Mouse (Mus musculus) ES-E14 (cell line): ENCODE measurements around the gene Ankrd53. TPM values are rescaled to one million over a fixed set of nuclear protein-coding genes. Genes with fewer than 3 reads are reported as not detected.

Experiments used
- DNase-seq: peaks from one replicate; pipeline ENCODE4 v3.0.0-alpha.2; 2013; ENCODE audit warnings: low read depth, low spot score
- H3K27ac ChIP-seq: 2 replicates; pipeline ENCODE4 v1.5.1; 2012; ENCODE audit warnings: low read depth, mild to moderate bottlenecking, low read length, moderate library complexity, mixed read lengths; ENCODE audit not compliant: poor library complexity, insufficient read depth, severe bottlenecking
- H3K36me3 ChIP-seq: 2 replicates; pipeline ENCODE4 v1.6.1; 2012; ENCODE audit warnings: mild to moderate bottlenecking, low read length, moderate library complexity, mixed read lengths; ENCODE audit not compliant: control insufficient read depth, poor library complexity, insufficient read depth, severe bottlenecking
- H3K4me1 ChIP-seq, 2 experiments: fragments of 150-350 bp in 1 of 2; sonication (generic) in 1 of 2; 2 replicates each; pipeline ENCODE4 v1.6.1; 2012; ENCODE audit warnings: low read length in 2 of 2, mild to moderate bottlenecking in 1 of 2, mixed read lengths in 1 of 2; ENCODE audit not compliant: control insufficient read depth in 2 of 2, insufficient read depth in 2 of 2, poor library complexity in 1 of 2
- H3K4me3 ChIP-seq, 2 experiments: fragments of 150-350 bp in 1 of 2; sonication (generic) in 1 of 2; 2 replicates each; pipeline ENCODE4 v1.5.1; 2012; ENCODE audit warnings: low read length in 2 of 2, low read depth in 1 of 2, mild to moderate bottlenecking in 1 of 2, mixed read lengths in 1 of 2; ENCODE audit not compliant: insufficient read depth in 1 of 2, poor library complexity in 1 of 2, severe bottlenecking in 1 of 2
- H3K9ac ChIP-seq: 2 replicates; pipeline ENCODE4 v1.6.1; 2012; ENCODE audit warnings: low read depth, mild to moderate bottlenecking, low read length, mixed read lengths; ENCODE audit not compliant: poor library complexity, insufficient read depth, severe bottlenecking
- H3K9me3 ChIP-seq: fragments of 150-350 bp; sonication (generic); 2 replicates; pipeline ENCODE4 v1.6.1; 2012; ENCODE audit warnings: low read depth, mild to moderate bottlenecking, low read length; ENCODE audit not compliant: control insufficient read depth, insufficient read depth
- CHD2 ChIP-seq: IDR thresholded peaks from 2 replicates; pipeline ENCODE4 v1.6.1; 2014; ENCODE audit warnings: mild to moderate bottlenecking, low read depth, low read length, inconsistent platforms
- HCFC1 ChIP-seq: IDR thresholded peaks from 2 replicates; pipeline ENCODE4 v1.6.1; 2012; ENCODE audit warnings: low read length, inconsistent platforms, borderline replicate concordance; ENCODE audit not compliant: insufficient read depth
- MAFK ChIP-seq: IDR thresholded peaks from 2 replicates; pipeline ENCODE4 v1.6.1; 2014; ENCODE audit warnings: mild to moderate bottlenecking, low read depth, low read length, inconsistent platforms; ENCODE audit not compliant: insufficient read depth
- ZC3H11A ChIP-seq: IDR thresholded peaks from 2 replicates; pipeline ENCODE4 v1.6.1; 2012; ENCODE audit warnings: low read depth, mild to moderate bottlenecking, inconsistent platforms, low read length, borderline replicate concordance
- ZNF384 ChIP-seq: IDR thresholded peaks from 2 replicates; pipeline ENCODE4 v1.6.1; 2012; ENCODE audit warnings: low read depth, low read length, inconsistent platforms
- in situ Hi-C, 2 experiments: fragments of 600-800 bp; cut with MboI; formaldehyde crosslinking; loops; one replicate each; pipeline ENCODE4 v1.15.1; 2025; ENCODE audit warnings: low sequenced_read_pairs in 2 of 2, inconsistent platforms in 1 of 2; ENCODE audit not compliant: unreplicated experiment in 2 of 2
- total RNA-seq: library from RNA; depleted of rRNA; stranded (reverse); fragments of 300-350 nt; gene quantifications from 2 replicates; pipeline ENCODE4 v1.2.3, GENCODE M21; 2012

Ankrd53 gene
- total RNA-seq, 1 experiment: 0.18 TPM

DNA sequence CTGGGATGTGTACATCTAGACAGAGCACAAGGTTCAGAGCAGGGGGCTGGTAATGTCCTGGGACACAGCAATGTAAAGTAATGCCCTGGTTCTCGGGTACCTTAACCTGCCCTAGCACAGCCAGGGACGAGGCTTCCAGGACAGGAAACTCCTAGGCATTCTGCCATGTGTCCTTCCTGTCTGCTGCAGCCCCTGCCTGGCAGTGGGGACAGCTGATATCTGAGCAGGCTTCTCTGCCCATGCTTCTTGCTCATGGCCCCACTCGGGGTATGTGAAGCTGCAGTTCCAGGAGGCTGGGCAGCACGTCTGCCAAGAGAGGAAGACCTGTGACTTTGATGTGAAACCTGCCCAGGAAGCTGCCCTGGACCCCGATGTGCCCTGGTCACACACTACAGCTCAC lies 6.0 kb downstream of the Ankrd53 start:
- no peak overlapping the region for H3K27ac ChIP-seq
- H3K4me3 ChIP-seq: no peak overlapping the region
- H3K36me3 ChIP-seq: peaks cover 23% of the 10 kb centered on the region
- no peak for DNase-seq
- no peaks in the 10 kb centered on the region for H3K9me3 ChIP-seq
- no peak overlapping the region for H3K9ac ChIP-seq
- in situ Hi-C loops: no loop called here
- no peaks in the 10 kb centered on the region; a peak in 1 of 4 replicates for H3K4me1 ChIP-seq
- TF ChIP-seq ZC3H11A: no peak

DNA sequence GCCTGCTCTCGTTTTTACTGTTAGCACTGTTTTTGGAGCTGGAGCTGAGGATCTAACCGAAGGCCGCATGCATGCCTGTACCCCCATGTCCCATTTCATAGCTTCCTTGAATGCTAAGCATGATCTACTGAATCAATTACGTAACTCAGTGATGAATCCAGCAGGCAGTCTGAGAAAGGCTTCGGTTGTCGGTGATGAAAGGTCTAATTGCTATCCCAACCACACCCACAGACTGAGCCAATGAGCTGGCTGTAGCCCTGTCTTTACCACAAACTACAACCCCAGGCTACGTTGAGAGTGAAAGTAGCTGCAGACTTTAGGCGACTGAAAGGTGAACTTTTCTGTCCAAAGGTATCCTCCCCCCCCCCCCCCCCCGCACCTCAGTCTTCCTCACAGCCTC lies 11.7 kb downstream of the Ankrd53 start:
- no peak overlapping the region for H3K27ac ChIP-seq
- no peaks in the 10 kb centered on the region for H3K9me3 ChIP-seq
- in situ Hi-C loops: no loop called here
- no peak for DNase-seq
- no peak for TF ChIP-seq MAFK
- TF ChIP-seq HCFC1: no peak
- no peak for TF ChIP-seq ZC3H11A
- TF ChIP-seq CHD2: no peak
- TF ChIP-seq ZNF384: no peak
- H3K36me3 ChIP-seq: peaks cover 25% of the 10 kb centered on the region
- no peak overlapping the region for H3K4me3 ChIP-seq
- peaks cover 0 to 5% of the 10 kb centered on the region in 2 experiments; a peak in 2 of 4 replicates for H3K4me1 ChIP-seq
- H3K9ac ChIP-seq: no peak overlapping the region

DNA sequence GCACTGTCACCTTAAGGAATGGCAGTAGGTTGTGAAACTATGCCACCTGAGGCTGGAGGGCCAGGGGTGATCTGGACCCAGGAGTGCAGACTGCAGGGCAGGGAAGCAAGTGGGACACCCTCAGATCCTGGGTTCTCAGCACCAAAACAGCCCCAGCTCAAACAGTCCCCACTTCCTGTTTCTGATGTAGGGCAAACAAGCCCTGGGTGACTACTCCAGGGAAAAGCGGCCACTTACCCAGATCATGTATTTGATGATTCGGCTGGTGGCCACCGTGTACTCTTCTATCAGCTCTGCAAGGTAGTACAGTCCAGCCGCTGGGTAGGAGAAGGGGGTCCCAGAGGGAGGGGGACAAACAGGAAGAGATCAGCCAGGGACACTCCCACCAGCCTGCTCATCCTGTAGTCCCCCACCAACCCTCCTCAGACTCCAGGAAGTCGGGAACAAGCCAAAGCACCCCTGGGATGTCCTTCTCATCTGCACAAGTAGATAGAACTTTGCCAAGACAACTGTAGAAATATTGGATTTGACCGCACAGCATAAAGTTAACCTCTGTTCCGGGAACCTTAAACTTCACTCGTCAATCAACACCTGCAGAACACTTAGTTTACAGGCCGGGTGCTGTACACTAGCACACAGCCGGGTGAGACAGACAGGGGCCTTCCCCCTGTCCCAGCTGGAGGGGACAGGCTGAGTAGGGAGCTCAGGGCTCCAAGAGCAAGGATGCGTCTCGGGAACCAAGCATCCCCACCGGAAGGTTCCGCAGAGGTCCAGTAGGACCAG lies 12.5 kb downstream of the Ankrd53 start:
- in situ Hi-C loops: no loop called here
- no peak for DNase-seq
- Histone ChIP-seq H3K9ac (peak overlapping the region; percentile 77), H3K4me3 (peak overlapping the region; percentile 82 to 93), H3K4me1 (peaks cover 0 to 5% of the 10 kb centered on the region in 2 experiments; a peak in 2 of 4 replicates), H3K36me3 (peaks cover 22% of the 10 kb centered on the region; the same call in 1 of the 2 replicates), H3K9me3 (no peaks in the 10 kb centered on the region), H3K27ac (no peak overlapping the region)
- TF ChIP-seq HCFC1 (no peak), ZC3H11A (no peak), MAFK (no peak), CHD2 (no peak), ZNF384 (no peak)

DNA sequence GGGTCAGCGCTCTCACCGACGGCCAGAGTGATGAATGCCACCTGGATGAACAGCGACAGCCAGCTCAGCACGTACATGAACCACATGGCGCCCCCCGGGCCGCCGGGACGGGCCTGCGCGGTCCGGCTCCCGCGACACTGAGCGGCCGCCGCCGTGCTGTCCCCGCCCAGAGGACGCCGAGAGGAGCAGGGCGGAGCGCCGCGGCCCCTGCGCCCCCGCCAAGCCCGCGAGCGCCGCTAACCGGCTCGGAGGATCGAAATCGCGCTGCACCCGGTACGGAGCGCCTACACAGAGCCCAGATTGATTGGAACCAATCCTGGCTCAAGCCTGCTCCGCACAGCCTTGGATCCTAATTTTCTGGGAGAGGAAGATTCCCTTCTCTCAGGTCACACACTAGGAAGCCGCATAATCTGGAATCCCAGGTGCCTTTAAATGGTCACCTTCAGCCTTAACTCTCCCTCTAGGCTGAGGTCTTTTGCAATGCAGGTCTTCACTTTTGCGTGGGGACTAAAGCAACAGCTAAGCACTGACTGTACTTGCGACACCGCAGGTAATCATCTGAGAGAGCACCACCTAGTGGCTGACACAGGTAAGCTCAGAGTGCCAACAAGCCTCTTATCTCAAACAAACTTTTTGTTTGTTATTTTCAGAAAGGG lies 13.3 kb downstream of the Ankrd53 start, which contains the start of gene Tex261:
Tex261 (minus strand) TSS at position 176 of the 656 bp plus-strand sequence.
- peaks cover 20% of the 10 kb centered on the region; the same call in 1 of the 2 replicates for H3K36me3 ChIP-seq
- in situ Hi-C loops: no loop called here
- peak; percentile 88 for DNase-seq
- H3K9me3 ChIP-seq: no peaks in the 10 kb centered on the region
- H3K4me1 ChIP-seq: peaks cover 0 to 5% of the 10 kb centered on the region in 2 experiments; a peak in 2 of 4 replicates
- peak within 1 kb of the TSS; percentile 81 for H3K9ac ChIP-seq
- H3K27ac ChIP-seq: peak within 1 kb of the TSS; percentile 18; the same call in 1 of the 2 replicates
- TF ChIP-seq CHD2 (no peak), ZC3H11A (no peak), ZNF384 (no peak), MAFK (no peak), HCFC1 (peak; percentile 73; the same call in 1 of the 2 replicates)
- H3K4me3 ChIP-seq: peak within 1 kb of the TSS; percentile 82 to 93

DNA sequence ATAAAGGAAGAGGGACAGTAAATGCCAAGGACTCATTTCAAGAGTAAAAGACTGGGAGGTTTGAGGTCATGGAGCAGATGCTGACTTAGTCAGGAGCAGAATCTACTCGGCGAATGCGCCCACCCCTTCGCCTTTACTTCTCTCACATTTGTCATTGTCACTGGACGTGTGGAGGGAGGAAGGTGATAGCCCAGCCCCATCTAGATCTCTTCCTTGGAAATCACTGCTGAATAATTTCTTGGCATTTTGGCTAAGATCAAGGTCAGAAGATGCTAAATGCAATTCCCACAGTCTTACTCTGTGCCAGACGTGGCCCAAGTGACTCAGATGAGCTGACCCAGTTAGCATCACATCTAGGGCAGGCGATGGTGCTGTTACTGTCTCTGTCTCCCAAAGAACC lies 15.9 kb downstream of the Ankrd53 start:
- Histone ChIP-seq H3K9ac (no peak overlapping the region), H3K4me1 (peaks cover 0 to 5% of the 10 kb centered on the region in 2 experiments; a peak in 2 of 4 replicates), H3K4me3 (no peak overlapping the region), H3K36me3 (peaks cover 4% of the 10 kb centered on the region; the same call in 1 of the 2 replicates), H3K9me3 (no peaks in the 10 kb centered on the region), H3K27ac (no peak overlapping the region)
- DNase-seq: no peak
- TF ChIP-seq ZNF384 (no peak), ZC3H11A (no peak), MAFK (no peak), CHD2 (no peak), HCFC1 (no peak)
- in situ Hi-C loops: no loop called here
